Mouse (Mus musculus) adrenal gland, adult 18-20 months (tissue): ENCODE data around the gene Hpca. TPM values are rescaled to one million over a fixed set of nuclear protein-coding genes. Genes with fewer than 3 reads are reported as not detected.

Experiments
- total RNA-seq, 2 experiments: library from RNA; stranded (reverse); gene quantifications; 1 replicate in 1 of 2; 2 replicates in 1 of 2; pipeline ENCODE4 v1.2.3; 2021

The Hpca gene
- total RNA-seq, 2 experiments from 2014 or later: 2.1 to 3.1 TPM

Other genes starting within 250 kb of the Hpca start
- 1 to 10 TPM; 4.5 to 8.8 TPM for gene Trim62, start 238.5 kb downstream of the Hpca start, total RNA-seq
- 10 to 100 TPM; 62.3 to 69.7 TPM for gene Azin2, start 159.6 kb downstream of the Hpca start, total RNA-seq
- gene Ak2, start 130.1 kb downstream of the Hpca start, total RNA-seq: 100 to 1,000 TPM; 111 to 164 TPM
- gene Rnf19b, start 63.8 kb downstream of the Hpca start, total RNA-seq: 10 to 100 TPM; 28.6 to 41.3 TPM
- gene Tmem54, start 16.5 kb downstream of the Hpca start, total RNA-seq: not detected
- 1 to 10 TPM; 2.1 to 6.3 TPM for gene Fndc5, start 15.0 kb upstream of the Hpca start, total RNA-seq
- gene S100pbp, start 67.7 kb upstream of the Hpca start, total RNA-seq: 10 to 100 TPM; 17.6 to 19.9 TPM
- gene Yars, start 67.7 kb upstream of the Hpca start, total RNA-seq: 10 to 100 TPM; 77.3 to 77.4 TPM
- gene C77080, start 139.4 kb upstream of the Hpca start, total RNA-seq: 10 to 100 TPM; 18.1 to 22.1 TPM
- gene Sync, start 165.6 kb upstream of the Hpca start, total RNA-seq: 1 to 10 TPM in 1 of 2 experiments, under 1 TPM in 1; 0.76 to 1.5 TPM
- gene Rbbp4, start 213.3 kb upstream of the Hpca start, total RNA-seq: 100 to 1,000 TPM; 128 to 132 TPM
- gene Zbtb8os, start 213.7 kb upstream of the Hpca start, total RNA-seq: 10 to 100 TPM; 49.4 to 52.4 TPM